Mouse (Mus musculus): ENCODE measurements around the gene Aldoc.

Gene Aldoc

GRCm38 (mm10) chr11:78363309-78364007, 40.7 kb downstream of the Aldoc start:
- no peak for DNase-seq (ENCODE audit: low spot score)

GRCm38 (mm10) chr11:78364103-78364502, 41.3 kb downstream of the Aldoc start:
- DNase-seq (ENCODE audit: low spot score): no peak

GRCm38 (mm10) chr11:78367456-78368225, 44.9 kb downstream of the Aldoc start:
- no peak for DNase-seq (ENCODE audit: low spot score)

- DNase-seq (ENCODE audit: low spot score): no peak
These were observed 47.6 kb downstream of the Aldoc start for GRCm38 (mm10) chr11:78370389-78370788.

- DNase-seq (ENCODE audit: low spot score): no peak
These were observed 48.9 kb downstream of the Aldoc start for GRCm38 (mm10) chr11:78371711-78372110.

GRCm38 (mm10) chr11:78372166-78372565, 49.4 kb downstream of the Aldoc start:
- DNase-seq (ENCODE audit: low spot score): no peak

GRCm38 (mm10) chr11:78372610-78373009, 49.8 kb downstream of the Aldoc start:
- peak; percentile 18 for DNase-seq (ENCODE audit: low spot score)

GRCm38 (mm10) chr11:78374147-78374546, 51.4 kb downstream of the Aldoc start:
- DNase-seq (ENCODE audit: low spot score): no peak

All from retina, embryonic 14.5 days (tissue).